Mouse (Mus musculus) embryo, embryonic 10.5 days (tissue): ENCODE measurements at regions not wholly inside any gene's neighbourhood (a gene's known extent, or its start where the extent isn't known, plus 50 kb on each side); places are given as distances from the start of the nearest gene placed in this dataset.

ENCODE experiments used
- DNase-seq: peaks from one replicate; pipeline ENCODE4 v3.0.0-alpha.2; 2015; ENCODE audit warnings: low spot score

- no peak for DNase-seq
These were observed 113.7 kb upstream of the Lsm14a start for GRCm38 (mm10) chr7:34506816-34507215.

- DNase-seq = peak; percentile 23
These were observed 100.8 kb upstream of the Lsm14a start for GRCm38 (mm10) chr7:34493892-34494291.

GRCm38 (mm10) chr7:34484908-34485598, 91.9 kb upstream of the Lsm14a start:
- DNase-seq = peak; percentile 16

- DNase-seq = no peak
These were observed 90.3 kb upstream of the Lsm14a start for GRCm38 (mm10) chr7:34483368-34483767.

GRCm38 (mm10) chr7:34480771-34481170, 87.7 kb upstream of the Lsm14a start:
- DNase-seq = no peak

GRCm38 (mm10) chr7:34471003-34471402, 77.9 kb upstream of the Lsm14a start:
- no peak for DNase-seq

GRCm38 (mm10) chr7:34462069-34462468, 69.0 kb upstream of the Lsm14a start:
- peak; percentile 57 for DNase-seq

GRCm38 (mm10) chr7:34459834-34460495, 66.8 kb upstream of the Lsm14a start:
- peak; percentile 42 for DNase-seq

GRCm38 (mm10) chr7:34458851-34459250, 65.7 kb upstream of the Lsm14a start:
- no peak for DNase-seq

GRCm38 (mm10) chr7:34448364-34448763, 55.2 kb upstream of the Lsm14a start:
- no peak for DNase-seq

- DNase-seq = peak; percentile 14
These were observed 51.1 kb upstream of the Lsm14a start for GRCm38 (mm10) chr7:34444263-34444662.
